Mouse (Mus musculus): Measurements from ENCODE around the gene Zc3h4.

Gene Zc3h4

GRCm38 (mm10) chr7:16426129-16426729 lies 25.5 kb downstream of the Zc3h4 start:
- DNase-seq (ENCODE audit: low read depth, low spot score): peak; percentile 60

- DNase-seq (ENCODE audit: low read depth, low spot score): no peak
These were observed 32.8 kb downstream of the Zc3h4 start for GRCm38 (mm10) chr7:16433352-16433971.

- DNase-seq (ENCODE audit: low read depth, low spot score): no peak
These were observed 34.4 kb downstream of the Zc3h4 start for GRCm38 (mm10) chr7:16435088-16435487.

- no peak for DNase-seq (ENCODE audit: low read depth, low spot score)
These were observed 40.5 kb downstream of the Zc3h4 start for GRCm38 (mm10) chr7:16441241-16441640.

- no peak for DNase-seq (ENCODE audit: low read depth, low spot score)
These were observed 50.9 kb downstream of the Zc3h4 start for GRCm38 (mm10) chr7:16451656-16452055.

- peak; percentile 94 for DNase-seq (ENCODE audit: low read depth, low spot score)
These were observed 51.9 kb downstream of the Zc3h4 start, which contains the start of gene Tmem160 for GRCm38 (mm10) chr7:16452587-16453073. Tmem160 (plus strand) TSS chr7:16452779.

- DNase-seq (ENCODE audit: low read depth, low spot score): peak; percentile 30
These were observed 52.5 kb downstream of the Zc3h4 start for GRCm38 (mm10) chr7:16453118-16453711.

GRCm38 (mm10) chr7:16455016-16455415 lies 54.3 kb downstream of the Zc3h4 start:
- no peak for DNase-seq (ENCODE audit: low read depth, low spot score)

- no peak for DNase-seq (ENCODE audit: low read depth, low spot score)
These were observed 55.6 kb downstream of the Zc3h4 start for GRCm38 (mm10) chr7:16456289-16456688.

- no peak for DNase-seq (ENCODE audit: low read depth, low spot score)
These were observed 59.9 kb downstream of the Zc3h4 start for GRCm38 (mm10) chr7:16460566-16460965.

- no peak for DNase-seq (ENCODE audit: low read depth, low spot score)
These were observed 60.4 kb downstream of the Zc3h4 start for GRCm38 (mm10) chr7:16461151-16461550.

GRCm38 (mm10) chr7:16461705-16462104 lies 61.0 kb downstream of the Zc3h4 start:
- DNase-seq (ENCODE audit: low read depth, low spot score): no peak

- peak; percentile 34 for DNase-seq (ENCODE audit: low read depth, low spot score)
These were observed 62.5 kb downstream of the Zc3h4 start for GRCm38 (mm10) chr7:16463214-16463613.

- peak; percentile 46 for DNase-seq (ENCODE audit: low read depth, low spot score)
These were observed 64.5 kb downstream of the Zc3h4 start for GRCm38 (mm10) chr7:16465160-16465559.

- no peak for DNase-seq (ENCODE audit: low read depth, low spot score)
These were observed 64.9 kb downstream of the Zc3h4 start for GRCm38 (mm10) chr7:16465568-16465967.

GRCm38 (mm10) chr7:16466565-16466964 lies 65.9 kb downstream of the Zc3h4 start:
- no peak for DNase-seq (ENCODE audit: low read depth, low spot score)

- DNase-seq (ENCODE audit: low read depth, low spot score): no peak
These were observed 67.4 kb downstream of the Zc3h4 start for GRCm38 (mm10) chr7:16468115-16468514.

GRCm38 (mm10) chr7:16471549-16471948 lies 70.8 kb downstream of the Zc3h4 start:
- no peak for DNase-seq (ENCODE audit: low read depth, low spot score)

GRCm38 (mm10) chr7:16472116-16472709 lies 71.5 kb downstream of the Zc3h4 start:
- DNase-seq (ENCODE audit: low read depth, low spot score): no peak

- DNase-seq (ENCODE audit: low read depth, low spot score): no peak
These were observed 73.1 kb downstream of the Zc3h4 start for GRCm38 (mm10) chr7:16473847-16474246.

GRCm38 (mm10) chr7:16474445-16474844 lies 73.7 kb downstream of the Zc3h4 start:
- no peak for DNase-seq (ENCODE audit: low read depth, low spot score)

GRCm38 (mm10) chr7:16475321-16475720 lies 74.6 kb downstream of the Zc3h4 start:
- DNase-seq (ENCODE audit: low read depth, low spot score): no peak
